Mouse (Mus musculus): ENCODE measurements around the gene Olfr93.
"Not testable (repeated sequence)": the region's sequence is repeated elsewhere in the genome, so short reads cannot be mapped to it uniquely, and the experiment has no call there.

Gene Olfr93

DNA sequence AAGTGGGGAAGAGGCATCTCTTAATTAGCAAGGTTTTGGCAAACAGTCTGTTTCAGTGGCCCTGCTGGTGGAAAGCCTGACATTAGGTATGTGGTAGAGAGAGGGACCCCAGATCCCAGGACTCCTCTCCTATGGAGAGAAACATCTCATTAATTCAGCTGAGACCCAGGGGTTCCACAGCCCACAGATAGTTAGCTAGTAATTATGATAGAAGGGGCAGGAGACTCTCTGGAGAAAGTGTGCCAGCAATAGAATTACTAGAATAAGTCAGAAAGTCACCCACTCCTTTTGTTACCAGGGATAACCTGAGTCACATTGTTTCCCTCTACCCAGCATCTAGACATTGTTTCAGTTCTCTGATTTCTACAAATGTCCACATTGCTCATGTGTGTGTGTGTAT lies at the start of gene Olfr93:
Olfr93 (minus strand) TSS at position 101 of the 400 bp plus-strand sequence.
- DNase-seq: no peak

DNA sequence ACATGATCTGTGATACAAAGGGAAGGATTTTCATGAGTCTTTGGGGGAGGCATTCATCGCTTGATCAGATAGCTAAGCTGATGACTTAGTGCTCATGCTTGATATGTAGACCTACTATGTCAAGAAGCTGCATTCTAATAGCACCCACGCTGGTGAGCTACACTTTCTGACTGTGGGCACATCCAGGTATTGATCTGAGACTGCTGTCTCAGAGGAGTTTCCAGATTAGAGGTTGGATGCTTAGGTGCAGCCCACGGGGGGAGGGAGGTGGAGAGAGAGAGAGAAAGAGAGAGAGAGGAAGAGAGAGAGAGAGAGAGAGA lies 42.6 kb upstream of the Olfr93 start:
- DNase-seq: no peak

DNA sequence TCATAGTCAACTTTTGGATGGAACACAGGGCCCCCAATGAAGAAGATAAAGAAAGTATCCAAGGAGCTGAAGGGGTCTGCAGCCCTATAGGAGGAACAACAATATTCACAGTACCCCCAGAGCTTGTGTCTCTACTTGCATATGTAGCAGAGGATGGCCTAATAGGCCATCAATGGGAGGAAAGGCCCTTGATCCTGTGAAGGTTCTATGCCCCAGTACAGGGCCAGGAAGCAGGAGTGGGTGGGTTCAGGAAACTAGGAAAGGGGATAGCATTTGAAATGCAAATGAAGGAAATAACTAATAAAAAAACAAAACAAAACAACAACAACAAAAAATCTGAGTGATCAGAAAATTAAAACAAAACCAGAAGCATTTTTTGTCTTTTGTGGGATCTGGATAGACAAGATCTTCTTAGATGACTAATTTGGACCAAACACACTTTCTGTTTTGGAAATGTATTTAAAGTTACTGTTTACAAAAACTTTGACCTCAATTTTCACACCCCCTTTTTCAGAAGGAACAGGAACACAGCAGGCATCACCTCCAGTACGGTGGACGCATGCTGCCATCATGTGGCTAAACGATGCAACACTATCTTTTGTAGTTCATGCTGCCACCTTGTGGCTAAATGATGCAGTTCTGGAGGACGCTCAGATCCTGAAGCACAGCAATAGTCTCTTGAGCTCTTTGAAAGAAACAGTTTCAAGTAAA lies 42.1 kb upstream of the Olfr93 start:
- DNase-seq: peak; percentile 86

DNA sequence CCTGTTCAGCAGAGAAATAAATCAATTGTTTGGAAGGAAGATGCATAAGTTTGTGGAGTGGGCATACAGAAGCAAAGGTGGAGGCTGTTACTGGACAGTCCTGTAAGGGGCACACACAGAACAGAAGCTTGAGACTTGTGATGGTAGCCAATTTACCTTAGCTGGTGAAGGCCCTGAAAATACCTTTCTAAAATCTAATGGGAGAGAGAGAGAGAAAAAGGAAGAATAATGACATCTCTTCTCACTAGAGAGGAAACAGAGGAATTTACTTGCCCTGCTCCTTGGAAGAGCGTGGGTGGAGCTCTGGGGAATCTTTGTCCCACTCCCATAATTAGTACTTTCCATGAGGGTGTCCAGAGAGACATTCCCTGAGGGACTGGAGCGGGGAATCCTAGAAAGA lies 39.6 kb upstream of the Olfr93 start, which contains the start of gene Olfr94:
Olfr94 (minus strand) TSS at position 101 of the 400 bp plus-strand sequence.
- DNase-seq: no peak

DNA sequence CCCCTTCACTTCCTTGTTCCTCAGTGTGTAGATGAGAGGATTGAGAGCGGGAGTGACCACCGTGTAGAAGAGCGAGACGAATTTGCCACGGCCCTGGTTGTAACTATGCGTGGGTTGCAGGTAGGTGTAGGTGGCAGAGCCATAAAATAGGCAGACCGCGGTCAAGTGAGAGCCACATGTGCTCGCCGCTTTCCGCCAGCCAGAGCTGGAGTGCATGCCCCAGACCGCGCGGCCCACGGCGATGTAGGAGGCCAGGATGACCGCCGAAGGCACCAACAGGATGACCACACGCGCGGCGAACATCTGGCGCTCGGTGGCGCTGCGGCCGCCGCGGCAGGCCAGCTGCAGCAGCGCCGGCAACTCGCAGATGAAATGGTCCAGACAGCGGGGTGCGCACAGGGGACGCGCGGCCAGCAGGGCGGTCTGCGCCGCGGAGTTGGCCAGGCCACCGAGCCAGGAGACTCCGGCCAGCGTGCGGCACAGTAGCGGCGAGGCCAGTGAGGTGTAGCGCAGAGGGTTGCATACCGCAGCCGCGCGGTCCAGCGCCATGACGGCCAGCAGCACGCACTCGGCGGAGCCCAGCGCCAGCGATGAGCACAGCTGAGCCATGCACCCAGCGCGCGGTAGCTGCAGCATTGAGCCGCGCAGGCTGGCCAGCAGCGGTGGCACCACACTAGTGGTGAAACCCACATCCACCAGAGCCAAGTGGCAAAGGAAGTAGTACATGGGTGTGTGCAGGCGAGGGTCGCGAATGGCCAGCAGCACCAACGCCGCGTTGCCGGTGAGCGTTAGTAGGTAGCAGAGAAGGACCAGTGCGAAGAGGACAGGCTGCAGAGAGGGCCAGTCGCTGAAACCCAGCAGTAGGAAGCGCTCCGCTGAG lies 35.8 kb upstream of the Olfr93 start:
- DNase-seq: no peak

DNA sequence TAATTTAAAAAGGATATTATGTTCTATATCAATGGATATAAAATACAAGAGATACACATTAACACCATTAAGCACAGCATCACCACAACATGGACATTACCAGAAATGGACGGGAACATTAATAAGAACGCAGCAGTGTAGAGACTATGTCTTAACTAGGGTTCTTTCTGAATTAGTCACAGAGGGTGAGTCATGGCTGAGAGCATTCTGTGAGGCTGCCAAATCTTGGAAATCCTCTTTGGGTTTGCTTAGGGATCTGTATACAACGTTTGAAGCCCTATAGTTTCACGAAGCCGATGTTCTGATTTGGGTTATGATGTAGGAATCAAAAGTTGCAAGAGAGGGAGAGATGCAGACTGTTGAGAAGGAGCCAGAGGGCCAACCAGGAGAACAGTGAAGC lies 33.5 kb upstream of the Olfr93 start:
- DNase-seq: no peak

DNA sequence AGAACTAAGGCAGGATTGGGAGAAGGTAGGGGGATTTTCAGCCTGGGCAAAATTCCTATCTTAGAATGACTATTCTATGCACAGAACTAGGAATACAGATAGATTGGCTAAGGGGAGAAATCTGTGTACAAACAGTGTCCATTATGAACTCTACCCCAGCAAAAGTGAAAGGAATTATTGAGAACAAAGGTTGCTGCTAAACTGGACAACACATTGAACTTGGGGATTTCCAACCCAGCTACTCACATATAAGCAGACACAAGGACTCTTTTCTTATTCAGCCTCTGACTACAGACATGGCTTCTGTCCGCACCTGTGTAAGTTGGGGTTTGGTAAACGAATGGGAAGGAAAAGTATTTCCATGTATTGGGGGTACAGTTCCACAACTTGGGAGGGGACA lies 32.4 kb upstream of the Olfr93 start, which contains the start of gene Ubd:
Ubd (plus strand) TSS at position 237 of the 400 bp plus-strand sequence.
- no peak for DNase-seq

DNA sequence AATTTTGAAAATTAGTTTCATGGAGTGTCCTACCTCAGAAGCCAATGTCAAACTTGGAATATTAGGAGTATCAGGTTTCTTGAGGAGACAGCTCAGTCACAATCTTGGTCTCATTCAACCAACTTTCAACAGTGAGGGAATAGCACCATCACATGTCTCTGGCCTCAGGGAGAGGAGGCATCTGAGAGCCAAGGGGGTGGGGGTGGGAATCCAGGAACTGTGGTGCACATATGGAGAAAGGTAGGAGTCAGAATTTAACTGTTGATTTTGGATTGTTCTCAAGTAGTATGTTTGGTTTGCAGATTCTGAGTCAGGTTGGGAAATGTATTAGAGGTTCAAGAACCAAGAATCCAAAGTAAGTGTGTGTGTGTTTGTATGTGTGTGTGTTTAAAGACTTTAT lies 31.7 kb upstream of the Olfr93 start:
- no peak for DNase-seq

DNA sequence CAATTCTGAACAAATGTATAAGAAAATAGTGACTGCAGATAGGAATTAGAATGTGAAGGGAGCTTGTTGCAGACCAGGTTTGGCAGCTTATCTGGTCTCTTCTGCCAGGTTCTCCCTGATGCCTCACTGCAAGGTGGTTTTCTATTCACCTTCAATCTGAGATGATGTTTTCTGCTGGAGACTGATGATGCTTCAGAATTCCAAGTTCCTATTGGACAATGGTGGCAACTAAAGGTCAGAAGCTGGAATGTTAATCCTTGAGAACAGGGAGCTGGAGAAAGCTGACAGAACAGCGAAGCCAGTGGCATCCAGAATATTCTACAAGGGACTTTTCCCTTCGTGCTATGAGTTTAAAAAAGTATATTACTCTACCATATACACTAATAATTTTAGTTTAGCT lies 29.4 kb upstream of the Olfr93 start:
- DNase-seq: peak; percentile 88

DNA sequence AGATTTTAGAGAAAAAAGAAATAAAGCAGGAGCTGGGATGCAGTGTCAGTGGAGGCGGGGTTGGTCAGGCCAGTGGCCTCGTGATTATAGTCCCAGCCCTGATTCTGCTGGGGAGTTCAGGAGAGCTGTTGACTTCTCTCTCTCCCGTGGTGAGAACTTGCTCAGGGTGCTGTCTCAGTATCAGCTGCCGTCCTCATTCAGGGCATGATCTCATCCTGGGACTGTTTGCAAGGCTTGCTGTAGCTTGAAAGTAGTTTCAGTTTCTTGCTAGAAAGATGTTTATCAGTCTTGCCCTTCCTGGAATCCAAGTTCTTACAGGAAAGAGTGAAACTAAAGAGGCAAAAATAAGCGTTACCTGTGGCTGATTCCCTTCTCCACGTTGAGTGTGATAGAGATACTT lies 24.2 kb upstream of the Olfr93 start:
- DNase-seq: peak; percentile 5

DNA sequence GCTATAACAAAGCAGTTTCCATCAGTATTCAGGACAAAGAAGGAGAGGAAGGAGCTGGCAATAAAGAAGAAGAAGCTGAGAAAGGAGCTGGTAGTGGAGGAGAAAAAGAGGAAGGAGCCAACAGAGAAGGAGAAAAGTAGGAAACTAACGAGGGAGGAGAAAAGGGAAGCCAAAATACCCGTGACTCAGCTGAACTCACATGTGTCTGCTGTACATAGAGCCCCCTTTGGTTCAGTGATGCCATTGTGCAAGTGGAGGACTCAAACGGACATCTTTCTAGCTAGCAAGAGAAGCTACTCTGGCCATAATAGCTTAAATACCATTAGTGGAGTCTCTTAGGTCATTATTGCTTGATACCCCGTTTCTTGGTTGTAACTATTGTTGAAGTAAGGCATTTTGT lies 29.9 kb downstream of the Olfr93 start:
- not testable (repeated sequence) for DNase-seq

DNA sequence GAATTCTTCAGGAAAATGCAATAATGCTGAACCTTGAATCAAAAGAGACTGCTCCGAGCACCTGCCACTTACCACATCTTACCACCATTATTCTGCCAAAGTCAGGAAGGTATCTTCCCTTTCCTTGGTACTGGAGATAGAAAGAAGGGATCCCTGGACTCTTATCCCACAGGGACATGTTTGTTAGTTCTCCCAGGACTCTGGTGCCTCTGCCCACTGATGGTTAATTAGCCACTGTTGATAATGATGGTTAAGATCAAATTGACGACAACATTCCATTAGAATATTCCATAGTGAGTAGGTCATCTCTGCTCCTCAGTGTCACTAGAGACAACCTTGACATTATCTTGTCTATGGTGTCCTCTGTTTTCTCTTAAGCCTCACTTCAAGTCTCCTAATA lies 41.3 kb downstream of the Olfr93 start, which contains the start of gene Olfr92:
Olfr92 (minus strand) TSS at position 101 of the 400 bp plus-strand sequence.
- DNase-seq: no peak

DNA sequence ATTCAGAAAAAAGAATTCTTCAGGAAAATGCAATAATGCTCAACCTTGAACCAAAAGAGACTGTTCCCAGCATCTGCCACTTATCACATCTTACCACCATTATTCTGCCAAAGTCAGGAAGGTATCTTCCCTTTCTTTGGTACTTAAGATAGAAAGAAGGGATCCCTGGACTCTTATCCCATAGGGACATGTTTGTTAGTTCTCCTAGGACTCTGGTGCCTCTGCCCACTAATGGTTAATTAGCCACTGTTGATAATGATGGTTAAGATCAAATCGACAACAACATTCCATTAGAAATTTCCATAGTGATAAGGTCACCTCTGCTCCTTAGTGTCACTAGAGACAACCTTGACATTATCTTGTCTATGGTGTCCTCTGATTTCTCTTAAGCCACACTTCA lies 63.1 kb downstream of the Olfr93 start, which contains the start of gene Olfr91:
Olfr91 (minus strand) TSS at position 101 of the 400 bp plus-strand sequence.
- DNase-seq: no peak

DNA sequence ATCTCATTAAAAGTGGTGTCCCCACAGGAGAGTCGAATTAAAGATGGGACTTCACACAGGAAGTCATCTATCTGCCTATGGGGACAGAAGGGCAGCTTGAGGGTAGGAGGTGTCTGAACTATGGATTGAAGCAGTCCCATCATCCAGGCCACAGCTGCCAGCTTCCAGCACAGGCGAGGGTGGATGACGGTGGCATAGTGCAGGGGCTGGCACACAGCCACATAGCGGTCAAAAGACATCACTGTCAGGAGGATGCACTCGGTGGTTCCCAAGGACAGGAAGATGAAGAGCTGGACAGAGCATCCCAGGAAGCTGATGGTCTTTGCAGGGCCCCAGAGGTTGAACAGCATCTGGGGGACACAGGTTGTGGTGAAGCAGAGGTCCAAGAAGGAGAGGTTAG lies 68.0 kb downstream of the Olfr93 start:
- no peak for DNase-seq

DNA sequence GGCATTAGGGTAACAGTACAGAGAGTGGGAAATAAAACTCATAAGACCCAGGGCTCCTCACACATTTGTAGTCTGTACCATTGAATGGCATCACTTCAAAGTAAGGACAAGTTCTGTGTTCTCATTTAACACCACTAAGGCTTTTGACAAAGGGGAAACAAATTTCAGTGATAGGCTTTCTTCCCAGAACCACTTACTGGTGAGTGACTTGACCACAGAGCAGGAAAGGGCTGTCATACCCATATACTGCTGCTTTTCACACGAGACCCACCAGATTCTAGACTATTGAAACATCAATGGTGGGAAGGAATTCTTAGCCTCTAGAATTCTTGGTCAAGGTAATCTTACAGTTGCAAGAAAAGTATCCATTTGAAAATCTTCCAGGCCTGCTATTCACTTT lies 69.1 kb downstream of the Olfr93 start:
- DNase-seq: no peak

All from kidney, adult 9 months (tissue).